Mouse (Mus musculus) C2C12 (cell line): Measurements from ENCODE around the gene Gtpbp3.

Source experiments
- CEBPB ChIP-seq: IDR thresholded peaks from one replicate; pipeline ENCODE4 v1.6.1; 2011; ENCODE audit warnings: low read depth, mild to moderate bottlenecking, control low read depth, moderate library complexity
- CTCF ChIP-seq: IDR thresholded peaks from one replicate; pipeline ENCODE4 v1.5.1; 2011; ENCODE audit not compliant: control insufficient read depth, insufficient read depth, insufficient read length
- FOSL1 ChIP-seq: IDR thresholded peaks from one replicate; pipeline ENCODE4 v1.8.0; 2011; ENCODE audit warnings: mild to moderate bottlenecking, low read length; ENCODE audit not compliant: poor library complexity, insufficient read depth, severe bottlenecking
- MAX ChIP-seq: IDR thresholded peaks from one replicate; pipeline ENCODE4 v1.6.1; 2011; ENCODE audit warnings: mild to moderate bottlenecking, control low read depth
- MYOD1 ChIP-seq: IDR thresholded peaks from one replicate; pipeline ENCODE4 v1.6.1; 2011; ENCODE audit warnings: low read depth; ENCODE audit not compliant: control insufficient read depth, insufficient read length
- MYOG ChIP-seq: IDR thresholded peaks from one replicate; pipeline ENCODE4 v1.6.1; 2011; ENCODE audit not compliant: control insufficient read depth, insufficient read length; ENCODE audit errors: extremely low read depth
- USF1 ChIP-seq: IDR thresholded peaks from one replicate; pipeline ENCODE4 v1.6.1; 2011; ENCODE audit warnings: low read depth, mild to moderate bottlenecking, control low read depth, moderate library complexity

- TF ChIP-seq CTCF (no peak), MYOG (no peak), FOSL1 (no peak), MAX (no peak), MYOD1 (no peak), USF1 (no peak), CEBPB (no peak)
Measured at GRCm38 (mm10) chr8:71485142-71486135, 2.5 kb upstream of the Gtpbp3 start, which contains the start of gene Ano8.
